Mouse (Mus musculus) kidney, postnatal 25 days (tissue): Measurements from ENCODE around the gene Hoxc6.

ENCODE experiments used
- DNase-seq, 2 experiments: peaks; one replicate each; pipeline ENCODE4 v3.0.0; 2021; ENCODE audit warnings: mixed read lengths in 2 of 2

The Hoxc6 gene

DNA sequence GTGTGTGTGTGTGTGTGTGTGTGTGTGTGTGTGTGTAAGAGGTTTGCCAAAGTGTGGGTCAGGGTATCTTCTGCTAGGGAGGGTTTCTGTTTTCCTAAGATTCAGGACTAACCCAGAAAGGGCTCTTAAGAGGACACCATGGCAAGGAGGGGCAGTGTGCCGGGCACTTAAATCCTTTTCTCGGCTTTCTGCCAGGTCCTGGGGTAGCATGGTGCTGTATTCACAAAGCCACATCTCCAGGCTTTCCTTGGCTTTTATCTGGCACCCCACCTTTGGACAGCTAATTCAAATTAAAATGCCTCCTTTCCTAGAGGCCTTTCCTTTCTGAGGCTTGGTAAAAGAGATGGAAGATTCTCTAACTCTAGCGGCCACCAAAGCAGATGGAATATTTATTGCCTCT lies 41.6 kb downstream of the Hoxc6 start:
- no peak for DNase-seq

DNA sequence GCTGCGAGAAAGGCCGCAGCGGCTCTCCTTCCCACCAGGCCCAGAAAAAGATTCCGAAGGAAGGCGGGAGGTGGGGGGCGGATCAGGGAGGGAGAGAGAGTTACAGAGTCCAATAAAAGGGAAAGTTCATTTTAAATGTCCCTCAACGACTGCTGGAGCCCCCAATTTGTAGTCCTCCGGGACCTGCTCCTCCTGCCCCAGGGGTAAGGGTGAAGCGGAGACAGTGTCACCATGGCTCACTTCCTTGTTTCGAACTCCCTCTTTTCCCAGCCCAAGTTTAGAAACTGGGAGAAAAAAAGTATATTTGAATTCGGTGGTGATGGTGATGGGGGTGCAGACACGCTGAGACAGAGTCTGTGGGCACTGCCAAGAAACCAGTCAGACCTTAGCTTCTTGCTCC lies 42.5 kb downstream of the Hoxc6 start:
- DNase-seq, result peak in 1 of 2 experiments; percentile 45

DNA sequence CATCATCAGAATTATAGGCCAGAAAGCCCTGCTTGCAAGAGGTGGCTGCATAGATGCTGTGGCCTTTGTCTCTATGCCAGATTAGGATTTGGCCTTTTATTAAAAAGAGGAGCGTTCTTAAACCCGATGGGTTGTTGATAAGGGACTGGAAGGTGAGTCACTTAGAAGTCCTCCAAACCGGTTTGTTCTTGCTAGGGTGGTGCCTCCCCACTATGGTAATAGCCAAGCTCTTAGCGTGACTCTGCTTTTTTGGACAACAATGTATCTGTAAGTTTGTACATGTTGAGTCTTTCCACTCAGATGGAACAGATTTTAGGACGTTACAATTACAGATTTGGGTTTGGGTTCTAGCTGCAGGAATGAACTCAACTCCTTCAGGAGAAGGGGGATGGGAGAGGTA lies 43.6 kb downstream of the Hoxc6 start:
- DNase-seq, result no peak

DNA sequence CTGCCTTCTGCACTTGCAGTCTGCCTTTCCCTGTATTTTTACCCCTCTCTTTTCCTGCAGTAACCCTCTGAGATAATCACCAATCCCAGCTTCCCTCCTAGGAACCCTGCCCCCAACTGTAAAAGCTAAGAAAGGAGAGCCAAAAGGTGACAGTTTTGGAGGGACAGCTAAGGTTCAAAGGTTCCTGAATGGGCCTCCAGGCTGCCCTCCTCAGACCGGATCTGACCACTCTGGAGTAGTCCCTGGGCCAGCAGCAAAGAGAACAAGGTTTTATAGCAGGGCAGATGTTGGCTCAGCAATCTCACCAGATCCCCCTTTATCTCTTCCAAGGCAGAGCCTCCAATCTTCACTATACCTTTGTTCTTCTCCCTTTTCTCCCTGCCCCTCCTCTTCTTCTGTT lies 44.2 kb downstream of the Hoxc6 start:
- peak in 1 of 2 experiments; percentile 71 for DNase-seq

DNA sequence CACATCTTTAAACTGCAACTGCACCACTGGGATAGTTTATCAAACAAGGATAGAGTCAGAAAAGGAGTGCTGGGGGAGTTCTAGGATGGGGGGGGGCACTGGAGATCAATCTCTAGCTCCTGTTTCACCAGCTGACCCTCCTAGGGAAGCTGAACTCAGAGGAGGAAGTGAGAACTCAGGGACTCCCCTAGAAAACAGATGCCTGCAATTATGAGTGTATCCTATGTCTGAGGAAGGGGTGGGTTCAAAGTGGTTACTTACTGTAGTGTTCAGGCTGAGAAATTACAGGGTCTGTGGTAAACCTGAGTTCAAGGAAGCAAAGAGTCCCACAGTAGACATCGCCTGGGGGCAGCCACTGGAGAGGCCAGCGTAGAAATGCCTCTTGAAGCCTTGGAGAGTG lies 53.6 kb downstream of the Hoxc6 start:
- no peak for DNase-seq

DNA sequence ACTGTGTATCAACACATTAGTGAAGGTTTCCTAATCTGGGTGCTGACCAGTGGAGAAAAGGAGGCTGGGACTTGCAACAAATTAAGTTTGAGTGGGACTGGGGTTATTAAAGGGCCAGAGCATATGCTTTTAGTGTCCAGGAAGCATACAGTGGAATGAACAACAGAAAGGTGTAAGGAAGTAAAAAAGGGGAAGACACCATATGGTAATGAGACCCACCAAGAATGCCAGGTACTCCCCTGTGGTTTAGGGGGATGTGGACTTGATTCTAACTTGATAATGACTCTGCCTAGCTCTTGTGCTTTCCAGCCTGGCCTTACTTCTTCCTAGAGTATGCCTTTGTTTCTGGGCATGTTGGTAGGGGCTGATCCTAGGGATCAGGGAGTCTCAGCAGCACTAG lies 55.2 kb downstream of the Hoxc6 start:
- no peak for DNase-seq

DNA sequence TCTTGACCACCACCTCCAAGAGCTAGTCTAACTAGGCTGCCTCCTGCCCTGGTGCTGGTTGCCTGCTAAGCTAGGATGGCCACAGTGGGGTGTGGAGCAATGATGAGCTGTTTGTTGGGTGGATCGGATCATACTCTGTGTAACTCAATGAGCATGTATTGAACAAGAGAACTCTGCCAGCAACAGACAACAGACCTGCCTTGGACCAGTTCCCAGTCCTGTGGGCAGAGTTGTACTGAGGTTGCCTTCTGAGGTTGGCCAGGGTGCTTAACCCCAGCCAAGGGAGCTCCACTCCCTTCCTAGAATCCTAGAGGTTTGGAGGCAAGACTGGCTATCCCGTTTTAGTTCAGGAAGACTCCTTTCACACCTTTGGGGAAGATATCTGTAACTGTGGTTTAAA lies 58.3 kb downstream of the Hoxc6 start:
- DNase-seq, result peak; percentile 44 to 63

DNA sequence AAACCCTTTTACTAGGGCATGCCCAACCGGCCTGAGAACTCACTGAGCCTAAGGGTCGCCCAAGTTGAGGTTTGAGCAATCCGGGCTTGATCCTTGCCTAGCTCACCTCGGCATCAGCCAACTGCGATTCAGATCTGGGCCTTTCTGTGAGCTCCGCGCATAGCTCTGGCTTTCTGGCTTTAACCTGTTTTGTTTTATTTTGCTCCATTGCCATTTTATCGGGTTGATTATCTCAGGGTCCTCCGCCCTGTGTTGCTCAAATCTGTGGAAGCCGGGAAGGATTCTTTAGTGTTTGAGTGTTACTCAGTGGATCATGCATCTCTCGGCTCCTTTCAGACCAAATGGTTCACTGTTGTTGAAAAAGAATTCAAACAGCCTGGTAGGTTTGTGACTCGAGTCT lies 60.7 kb downstream of the Hoxc6 start:
- DNase-seq, result peak; percentile 29 to 59

DNA sequence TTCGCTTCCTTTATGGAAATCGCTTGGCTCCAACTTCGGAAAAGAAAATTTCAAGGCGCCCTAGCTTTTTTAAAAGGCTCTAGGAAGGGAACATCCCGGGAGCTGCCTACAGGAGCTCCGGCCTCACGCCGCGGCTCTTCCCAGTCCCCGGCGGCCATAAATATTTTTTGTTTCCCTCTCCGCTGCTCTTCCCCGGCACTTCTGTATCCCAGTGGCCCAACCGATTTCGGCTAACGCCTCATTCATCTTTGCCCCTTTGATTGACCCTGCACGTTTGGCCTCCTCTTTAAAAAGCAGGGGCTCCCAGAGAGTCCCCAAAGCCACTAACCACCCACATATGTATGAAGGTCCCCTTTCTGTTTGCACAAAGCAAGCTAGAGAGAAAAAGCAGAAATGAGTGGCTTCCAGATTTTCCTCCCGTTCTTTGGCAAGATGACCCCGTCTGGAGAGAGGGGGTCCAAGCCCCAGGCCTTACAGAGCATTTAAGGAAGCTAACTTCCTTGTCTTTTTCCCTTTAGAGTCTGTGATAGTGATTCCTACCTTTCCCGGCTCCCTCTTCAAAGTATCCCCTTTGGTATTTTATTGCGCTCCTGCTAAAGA lies 61.4 kb downstream of the Hoxc6 start:
- DNase-seq, result peak in 1 of 2 experiments; percentile 19

- DNase-seq, result peak; percentile 62 to 84
Measured at GRCm38 (mm10) chr15:103060021-103060340, 61.9 kb downstream of the Hoxc6 start.

DNA sequence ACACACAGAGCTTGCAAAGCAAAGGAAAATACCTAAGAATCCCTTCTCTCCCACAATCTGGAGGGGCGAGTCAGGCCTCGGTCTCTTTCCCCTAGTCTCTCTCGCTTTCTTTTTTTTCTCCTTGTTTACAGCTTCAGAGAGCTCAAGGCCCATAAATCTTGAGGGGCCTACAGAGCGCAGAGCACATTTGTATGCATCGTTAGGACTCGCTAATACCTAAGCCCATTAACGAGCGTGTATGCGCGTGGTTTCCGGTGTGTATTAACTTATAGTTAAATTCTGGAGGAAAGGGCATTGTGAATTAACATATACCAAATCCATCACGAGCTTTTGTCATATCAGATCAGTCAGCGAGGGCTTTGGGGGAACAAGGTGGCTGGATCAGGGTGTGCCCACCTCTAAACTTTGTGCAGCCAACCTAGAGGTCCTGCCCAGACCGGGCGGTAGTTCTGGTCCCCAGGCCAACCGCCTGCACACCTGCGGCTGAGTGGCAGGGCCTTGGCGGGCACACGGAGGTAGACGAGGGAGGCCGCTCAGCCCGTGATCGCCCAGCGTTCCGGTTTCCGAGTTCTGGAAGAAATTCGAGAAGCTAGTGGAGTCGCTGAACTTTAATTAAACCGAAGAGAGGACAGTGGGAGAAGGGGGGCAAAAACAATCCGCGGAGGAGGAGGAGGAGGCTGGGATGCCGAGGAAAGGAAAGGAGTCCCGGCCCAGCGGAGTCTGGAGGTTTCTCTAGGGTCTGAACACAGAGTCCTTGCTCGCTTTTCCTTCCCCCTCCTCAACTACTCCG lies 62.5 kb downstream of the Hoxc6 start:
- DNase-seq, result peak; percentile 75 to 90

DNA sequence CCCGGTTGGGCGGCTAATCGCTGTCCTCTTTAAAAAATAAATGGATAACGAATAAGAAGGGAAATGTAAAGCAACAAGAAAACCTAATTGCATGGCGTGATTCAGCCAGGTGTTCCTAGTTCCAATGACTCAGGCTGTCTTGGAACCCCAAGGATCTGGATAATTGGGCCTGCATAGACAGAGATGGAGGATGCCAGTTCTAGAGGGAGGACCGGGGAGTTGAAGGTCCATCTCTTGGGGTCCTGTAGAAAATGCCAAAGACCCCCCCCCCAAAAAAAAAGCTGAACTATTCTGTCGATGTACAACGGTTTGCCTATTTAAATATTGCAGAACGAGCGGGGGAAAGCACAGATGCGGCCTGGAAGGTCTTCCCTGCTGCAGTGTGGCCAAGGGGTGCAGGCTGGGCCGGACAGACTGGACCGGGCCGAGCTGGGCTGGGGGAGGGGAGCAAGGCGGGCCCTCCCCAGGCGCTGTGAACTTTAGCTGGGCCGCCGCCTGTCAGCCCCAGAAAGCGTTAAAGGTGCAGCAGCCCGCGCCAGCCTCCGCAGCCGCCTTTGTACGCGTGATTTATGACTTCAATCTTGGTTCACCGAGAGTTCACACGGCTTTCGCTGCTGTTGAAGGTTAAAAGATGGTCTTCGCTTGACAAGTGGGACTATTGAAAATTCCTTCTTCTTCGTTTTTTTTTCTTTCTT lies 63.2 kb downstream of the Hoxc6 start:
- peak; percentile 77 to 91 for DNase-seq
